Comparison of ENCODE assay signal across 19 mouse cellular contexts in genomic region chr3:148818414-148819105, GRCm38 (mm10).
DNase-seq lines count a peak whose midpoint lies in the region; ATAC-seq lines count a peak whose summit lies in the region.
"Had no signal": no experiment of that assay in that cellular context is flagged by ENCODE, and none has a peak within 500 bp of the region (broad histone marks: within the 10 kb centered on the region; RNA-seq: fewer than 3 reads in every experiment).

No protein-coding gene starts in this region.

- no peaks in the 10 kb centered on the region for H3K27me3 ChIP-seq in kidney, embryonic 16.5 days (ENCODE audit: insufficient read depth, low read length)
- H3K27me3 ChIP-seq in kidney, embryonic 14.5 days (ENCODE audit: control insufficient read depth, insufficient read depth, low read length), result no peaks in the 10 kb centered on the region
- H3K27me3 ChIP-seq: CH12.LX; embryonic facial prominence, embryonic 15.5 days; forebrain, embryonic 15.5 days; heart, embryonic 13.5 days; hindbrain, embryonic 15.5 days had no signal

- H3K9me3 ChIP-seq in kidney, embryonic 16.5 days (ENCODE audit: low read length), result no peaks in the 10 kb centered on the region
- no peaks in the 10 kb centered on the region for H3K9me3 ChIP-seq in kidney, embryonic 14.5 days (ENCODE audit: control insufficient read depth, low read length)
- H3K9me3 ChIP-seq: embryonic facial prominence, embryonic 15.5 days; forebrain, embryonic 10.5 days; forebrain, embryonic 15.5 days; heart, embryonic 13.5 days; hindbrain, embryonic 15.5 days had no signal

- no peak overlapping the region for H3K9ac ChIP-seq in kidney, embryonic 16.5 days (replicated peaks; ENCODE audit: low read length)
- H3K9ac ChIP-seq in kidney, embryonic 14.5 days (ENCODE audit: low read depth, low read length), result no peak overlapping the region
- H3K9ac ChIP-seq: embryonic facial prominence, embryonic 15.5 days; forebrain, embryonic 15.5 days; heart, embryonic 13.5 days; hindbrain, embryonic 15.5 days had no signal

- no peak overlapping the region for H3K4me2 ChIP-seq in kidney, embryonic 16.5 days (replicated peaks; ENCODE audit: low read depth, low read length)
- H3K4me2 ChIP-seq in kidney, embryonic 14.5 days (replicated peaks; ENCODE audit: low read depth, low read length), result no peak overlapping the region
- H3K4me2 ChIP-seq: embryonic facial prominence, embryonic 15.5 days; forebrain, embryonic 15.5 days; heart, embryonic 13.5 days had no signal

- WGBS in kidney, embryonic 16.5 days, result 46% methylated on average over 6 of the region's 6 CpGs
- 46% methylated on average over 6 of the region's 6 CpGs for WGBS in kidney, embryonic 14.5 days

- no peak overlapping the region for H3K4me3 ChIP-seq in kidney, embryonic 16.5 days (ENCODE audit: low read length)
- no peak overlapping the region for H3K4me3 ChIP-seq in kidney, embryonic 14.5 days (ENCODE audit: low read length)
- H3K4me3 ChIP-seq: embryonic facial prominence, embryonic 15.5 days; erythroblast, embryonic 14.5 days; forebrain, embryonic 10.5 days; forebrain, embryonic 15.5 days; heart, embryonic 13.5 days had no signal

- peak; percentile 38 to 50 for DNase-seq in adrenal gland, adult 18-20 months (ENCODE audit: low spot score in 2 of 2)
- peak; percentile 67 for DNase-seq in adrenal gland, adult 8-10 months
- DNase-seq in adrenal gland, postnatal 36 days, result peak; percentile 80 to 85
- no peak for DNase-seq in adipocyte (ENCODE audit: low spot score)
- DNase-seq: cerebellum, adult 11 months; cerebellum, adult 8-10 months; cerebellum, postnatal 14 days; embryo, embryonic 11 days; gastrocnemius, postnatal 36 days; heart, postnatal 36 days had no signal

- H3K4me1 ChIP-seq in kidney, embryonic 16.5 days (ENCODE audit: insufficient read depth, low read length), result no peaks in the 10 kb centered on the region
- no peaks in the 10 kb centered on the region for H3K4me1 ChIP-seq in kidney, embryonic 14.5 days (ENCODE audit: control insufficient read depth, insufficient read depth, low read length)
- H3K4me1 ChIP-seq: embryonic facial prominence, embryonic 15.5 days; forebrain, embryonic 10.5 days; forebrain, embryonic 15.5 days; heart, embryonic 13.5 days; hindbrain, embryonic 15.5 days had no signal

- H3K27ac ChIP-seq in kidney, embryonic 16.5 days (ENCODE audit: low read length), result no peak overlapping the region
- no peak overlapping the region for H3K27ac ChIP-seq in kidney, embryonic 14.5 days (ENCODE audit: low read depth, low read length)
- H3K27ac ChIP-seq: embryonic facial prominence, embryonic 15.5 days; forebrain, embryonic 10.5 days; forebrain, embryonic 15.5 days; heart, embryonic 13.5 days had no signal

- peaks cover 68% of the 10 kb centered on the region for H3K36me3 ChIP-seq in kidney, embryonic 16.5 days (ENCODE audit: insufficient read depth, low read length)
- H3K36me3 ChIP-seq in kidney, embryonic 14.5 days (ENCODE audit: control insufficient read depth, insufficient read depth, low read length), result peaks cover 78% of the 10 kb centered on the region

- ATAC-seq in kidney, embryonic 16.5 days (ENCODE audit: low FRiP score, low TSS enrichment), result 0 out of 2 replicates have a peak, but pooled peaks have one; percentile 72
- no peak for ATAC-seq in kidney, embryonic 14.5 days (ENCODE audit: low FRiP score, low TSS enrichment)
- ATAC-seq: forebrain, embryonic 15.5 days had no signal
